ENCODE assay signal across 8 mouse cellular contexts in the genomic region with DNA sequence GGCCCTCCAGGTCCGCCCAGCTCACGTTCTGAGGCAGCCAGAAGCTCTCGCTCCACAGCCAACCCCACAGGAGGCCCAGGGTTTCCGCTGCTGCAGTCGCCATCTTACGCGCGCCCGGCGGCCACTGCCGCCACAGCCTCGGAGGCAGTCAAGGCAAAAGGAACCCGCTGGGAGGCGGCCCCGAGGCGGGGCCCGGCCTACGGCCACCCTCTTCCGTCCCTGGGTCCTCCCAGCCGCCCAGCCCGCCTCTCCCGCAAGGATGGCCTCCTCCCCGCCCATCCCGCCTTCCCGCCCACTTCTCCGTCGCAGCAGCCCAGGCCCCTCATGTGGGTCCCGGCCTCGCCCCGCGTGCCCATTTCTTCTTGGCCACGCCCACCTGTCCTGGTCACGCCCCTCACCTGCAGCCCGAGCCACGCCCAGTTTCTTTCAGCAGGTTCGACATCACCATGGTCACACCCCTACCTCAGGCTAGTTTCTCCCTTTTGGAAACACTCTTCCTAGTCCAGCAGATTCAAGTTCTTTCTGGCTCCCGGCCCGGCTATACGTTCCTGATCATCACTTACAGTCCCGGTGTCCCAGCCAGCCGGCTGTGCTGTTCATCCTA. TPM values are rescaled to one million over a fixed set of nuclear protein-coding genes. Genes with fewer than 3 reads are reported as not detected.
DNase-seq lines count a peak whose midpoint lies in the region; ATAC-seq and TF ChIP-seq lines count a peak whose summit lies in the region.

No protein-coding gene starts in this region.

- peak overlapping the region; percentile 76 for H3K4me2 ChIP-seq in heart, embryonic 12.5 days
- H3K4me2 ChIP-seq in kidney, postnatal 0 days (ENCODE audit: low read length): peak overlapping the region; percentile 83

- H3K36me3 ChIP-seq in heart, embryonic 12.5 days: no peaks in the 10 kb centered on the region
- no peaks in the 10 kb centered on the region for H3K36me3 ChIP-seq in kidney, postnatal 0 days (ENCODE audit: insufficient read depth, low read length)
- H3K36me3 ChIP-seq in liver, adult 2 months (ENCODE audit: control insufficient read depth, insufficient read depth, low read length): no peaks in the 10 kb centered on the region

- no peaks in the 10 kb centered on the region for H3K4me1 ChIP-seq in brown adipose tissue, adult 24 weeks (ENCODE audit: control insufficient read depth, insufficient read depth, insufficient read length, low read length)
- peaks cover 24% of the 10 kb centered on the region for H3K4me1 ChIP-seq in heart, embryonic 12.5 days (replicated peaks)
- H3K4me1 ChIP-seq in kidney, postnatal 0 days (replicated peaks; ENCODE audit: insufficient read depth, low read length): peaks cover 2% of the 10 kb centered on the region; the same call in 1 of the 2 replicates
- H3K4me1 ChIP-seq in liver, adult 2 months (ENCODE audit: control insufficient read depth, insufficient read depth, low read length): no peaks in the 10 kb centered on the region; the same call in 1 of the 2 replicates

- no peaks in the 10 kb centered on the region for H3K79me2 ChIP-seq in liver, adult 2 months (ENCODE audit: control insufficient read depth, insufficient read depth, low read length)

- DNase-seq in CD4-positive, CD25-positive, alpha-beta regulatory T cell, adult 2 months (ENCODE audit: low read depth, low spot score): peak; percentile 93
- DNase-seq in kidney, postnatal 0 days (ENCODE audit: low spot score): peak; percentile 96
- peak; percentile 36 for DNase-seq in liver, adult 2 months (ENCODE audit: extremely low read depth, low read depth, low spot score)
- DNase-seq in spleen, postnatal 36 days (ENCODE audit: low spot score in 2 of 2): peak; percentile 87 to 90

- under 1% methylated on average over 35 of the region's 41 CpGs for WGBS in heart, embryonic 12.5 days
- WGBS in kidney, postnatal 0 days: under 1% methylated on average over 37 of the region's 41 CpGs
- under 1% methylated on average over 40 of the region's 41 CpGs for WGBS in liver, adult 2 months

- H3K9me3 ChIP-seq in heart, embryonic 12.5 days (replicated peaks): no peaks in the 10 kb centered on the region
- no peaks in the 10 kb centered on the region for H3K9me3 ChIP-seq in kidney, postnatal 0 days (replicated peaks; ENCODE audit: low read length)

- H3K9ac ChIP-seq in heart, embryonic 12.5 days: peak overlapping the region; percentile 85
- H3K9ac ChIP-seq in kidney, postnatal 0 days (ENCODE audit: low read depth, low read length): peak overlapping the region; percentile 87
- H3K9ac ChIP-seq in liver, adult 2 months (ENCODE audit: low read depth, low read length): peak overlapping the region; percentile 72

- peak; percentile 53; the same call in 1 of the 2 replicates for ATAC-seq in erythroid progenitor cell, adult 5-6 weeks (replicated peaks; ENCODE audit: low FRiP score, poor library complexity, severe bottlenecking)
- peak; percentile 92 for ATAC-seq in heart, embryonic 12.5 days (ENCODE audit: insufficient number of reproducible peaks, low FRiP score)
- ATAC-seq in kidney, postnatal 0 days (replicated peaks; ENCODE audit: low FRiP score, low read depth): peak; percentile 96
- peak; percentile 84 for ATAC-seq in monocyte, adult 5-6 weeks (replicated peaks; ENCODE audit: insufficient number of reproducible peaks, low FRiP score, low TSS enrichment, poor library complexity, severe bottlenecking)

- peak; percentile 80 for TF ChIP-seq POLR2A in liver, adult 2 months (IDR thresholded peaks at IDR 0.05; ENCODE audit: extremely low read depth, insufficient read depth, low read length)

- peak overlapping the region; percentile 83 for H3K27ac ChIP-seq in brown adipose tissue, adult 24 weeks (replicated peaks; ENCODE audit: low read depth, low read length)
- peak overlapping the region; percentile 72 for H3K27ac ChIP-seq in heart, embryonic 12.5 days (ENCODE audit: poor library complexity, severe bottlenecking)
- H3K27ac ChIP-seq in kidney, postnatal 0 days: peak overlapping the region; percentile 94
- H3K27ac ChIP-seq in liver, adult 2 months (replicated peaks; ENCODE audit: insufficient read depth, low read depth, low read length): no peak overlapping the region

- TF ChIP-seq CTCF in kidney, postnatal 0 days (IDR thresholded peaks at IDR 0.05; ENCODE audit: low read depth): peak; percentile 28; the same call in 1 of the 2 replicates
- TF ChIP-seq CTCF in liver, adult 2 months (IDR thresholded peaks at IDR 0.05; ENCODE audit: low read depth, low read length): peak; percentile 28

- H3K27me3 ChIP-seq in heart, embryonic 12.5 days (replicated peaks): no peaks in the 10 kb centered on the region
- no peaks in the 10 kb centered on the region for H3K27me3 ChIP-seq in kidney, postnatal 0 days (ENCODE audit: insufficient read depth, low read length)
- no peaks in the 10 kb centered on the region for H3K27me3 ChIP-seq in liver, adult 2 months (ENCODE audit: control insufficient read depth, insufficient read depth, low read length)

- H3K4me3 ChIP-seq in brown adipose tissue, adult 24 weeks (ENCODE audit: insufficient read depth, low read depth, low read length): peak overlapping the region; percentile 99
- H3K4me3 ChIP-seq in heart, embryonic 12.5 days: peak overlapping the region; percentile 77
- H3K4me3 ChIP-seq in kidney, postnatal 0 days (replicated peaks; ENCODE audit: low read depth, low read length): peak overlapping the region; percentile 84
- H3K4me3 ChIP-seq in liver, adult 2 months (ENCODE audit: insufficient read depth, low read depth, low read length): peak overlapping the region; percentile 79

RNA-seq across cellular contexts. Expression of a gene that starts 0.3 kb away (rescaled TPM):
- 16.6 and 18.9 TPM in 2 replicates for polyA plus RNA-seq in brown adipose tissue, adult 24 weeks (2012; ENCODE audit: insufficient read depth, insufficient read length, missing spikeins)
- total RNA-seq in erythroid progenitor cell, adult 5-6 weeks (2015; ENCODE audit: low replicate concordance): 9.4 and 19.7 TPM in 2 replicates
- total RNA-seq in erythroid progenitor cell, adult 5-6 weeks (2017; ENCODE audit: low replicate concordance): 3.3 and 7.6 TPM in 2 replicates
- 53.9 and 55.4 TPM in 2 replicates for polyA plus RNA-seq in heart, embryonic 12.5 days (2016; fragmentation: Nextera tagmentation; extraction: Ambion mirVana)
- polyA plus RNA-seq in kidney, postnatal 0 days (2015; fragmentation: Nextera tagmentation; extraction: Ambion mirVana): 60.8 and 63.2 TPM in 2 replicates
- total RNA-seq in liver, adult 2 months (2014; rRNA removed): 3.2 and 3.8 TPM in 2 replicates
- 1.7 and 2.0 TPM in 2 replicates for polyA plus RNA-seq in liver, adult 2 months (2012; rRNA removed)
- 56.2 to 67.9 TPM (median 57.5 TPM) in 3 replicates for total RNA-seq in monocyte, adult 5-6 weeks (2017)

RNA-seq across cellular contexts. Expression of a gene that starts 47.0 kb away (rescaled TPM):
- 189 and 242 TPM in 2 replicates for polyA plus RNA-seq in brown adipose tissue, adult 24 weeks (2012; ENCODE audit: insufficient read depth, insufficient read length, missing spikeins)
- total RNA-seq in erythroid progenitor cell, adult 5-6 weeks (2015; ENCODE audit: low replicate concordance): 11.3 and 15.5 TPM in 2 replicates
- total RNA-seq in erythroid progenitor cell, adult 5-6 weeks (2017; ENCODE audit: low replicate concordance): 7.1 and 17.1 TPM in 2 replicates
- polyA plus RNA-seq in heart, embryonic 12.5 days (2016; fragmentation: Nextera tagmentation; extraction: Ambion mirVana): 168 and 170 TPM in 2 replicates
- 279 and 297 TPM in 2 replicates for polyA plus RNA-seq in kidney, postnatal 0 days (2015; fragmentation: Nextera tagmentation; extraction: Ambion mirVana)
- 58.6 and 70.0 TPM in 2 replicates for total RNA-seq in liver, adult 2 months (2014; rRNA removed)
- polyA plus RNA-seq in liver, adult 2 months (2012; rRNA removed): 115 and 117 TPM in 2 replicates
- 33.2 to 55.3 TPM (median 34.4 TPM) in 3 replicates for total RNA-seq in monocyte, adult 5-6 weeks (2017)

RNA-seq across cellular contexts. Expression of a gene that starts 55.1 kb away (rescaled TPM):
- 4,943 and 5,428 TPM in 2 replicates for polyA plus RNA-seq in brown adipose tissue, adult 24 weeks (2012; ENCODE audit: insufficient read depth, insufficient read length, missing spikeins)
- total RNA-seq in erythroid progenitor cell, adult 5-6 weeks (2015; ENCODE audit: low replicate concordance): 2.1 and 2.9 TPM in 2 replicates
- total RNA-seq in erythroid progenitor cell, adult 5-6 weeks (2017; ENCODE audit: low replicate concordance): 5.4 and 8.2 TPM in 2 replicates
- 0.77 and 1.1 TPM in 2 replicates for polyA plus RNA-seq in heart, embryonic 12.5 days (2016; fragmentation: Nextera tagmentation; extraction: Ambion mirVana)
- polyA plus RNA-seq in kidney, postnatal 0 days (2015; fragmentation: Nextera tagmentation; extraction: Ambion mirVana): 46.1 and 54.1 TPM in 2 replicates
- 147 and 151 TPM in 2 replicates for total RNA-seq in liver, adult 2 months (2014; rRNA removed)
- 233 and 311 TPM in 2 replicates for polyA plus RNA-seq in liver, adult 2 months (2012; rRNA removed)
- total RNA-seq in monocyte, adult 5-6 weeks (2017): 0.75 to 3.8 TPM in 2 of 3 replicates, not detected in the other

Comparison
In these comparisons a context has a peak if more than half of its experiments do, and no peak if none do; other contexts are left out.
1. DNase-seq: peak in every context shown above with its lines; median percentile 96 in kidney, postnatal 0 days; 93 in CD4-positive, CD25-positive, alpha-beta regulatory T cell, adult 2 months; 88 in spleen, postnatal 36 days; 36 in liver, adult 2 months.
2. RNA of a gene that starts 55.1 kb away (polyA plus RNA-seq): 4,943 to 5,428 TPM in brown adipose tissue, adult 24 weeks, 233 to 311 TPM in liver, adult 2 months and 46.1 to 54.1 TPM in kidney, postnatal 0 days; 0.77 to 1.1 TPM in heart, embryonic 12.5 days; every median in the first group is over 10 times any median in the second.
3. Peak in every context shown above with its lines, with median percentiles within 50 percentile points of each other: H3K4me3 ChIP-seq, ATAC-seq and H3K9ac ChIP-seq.